Mouse (Mus musculus) hindbrain, embryonic 13.5 days (tissue): Measurements from ENCODE around the gene Hadha. TPM values are rescaled to one million over a fixed set of nuclear protein-coding genes. Genes with fewer than 3 reads are reported as not detected.

ENCODE experiments used
- ATAC-seq: fragments of 200-750 bp; cut with Nextera tagmentation; 2 replicates; pipeline ENCODE4 v1.8.0; 2017; ENCODE audit warnings: moderate TSS enrichment; ENCODE audit not compliant: low FRiP score
- H3K27ac ChIP-seq: fragments of 300-500 bp; sonication (generic); 2 replicates; pipeline ENCODE4 v1.5.1; 2015; ENCODE audit warnings: inconsistent platforms, mild to moderate bottlenecking, moderate library complexity
- H3K27me3 ChIP-seq: fragments of 300-500 bp; sonication (generic); 2 replicates; pipeline ENCODE4 v1.6.1; 2015; ENCODE audit warnings: mild to moderate bottlenecking, inconsistent platforms
- H3K36me3 ChIP-seq: fragments of 300-500 bp; sonication (generic); 2 replicates; pipeline ENCODE4 v1.6.1; 2015; ENCODE audit warnings: mild to moderate bottlenecking, inconsistent platforms
- H3K4me1 ChIP-seq: fragments of 300-500 bp; sonication (generic); replicated peaks from 2 replicates; pipeline ENCODE4 v1.6.1; 2015; ENCODE audit warnings: inconsistent platforms
- H3K4me2 ChIP-seq: fragments of 300-500 bp; sonication (generic); 2 replicates; pipeline ENCODE4 v1.6.1; 2015; ENCODE audit warnings: inconsistent platforms, mild to moderate bottlenecking, moderate library complexity
- H3K4me3 ChIP-seq: fragments of 300-500 bp; sonication (generic); 2 replicates; pipeline ENCODE4 v1.5.1; 2015; ENCODE audit warnings: mild to moderate bottlenecking, inconsistent platforms
- H3K9ac ChIP-seq: fragments of 300-500 bp; sonication (generic); 2 replicates; pipeline ENCODE4 v1.6.1; 2015; ENCODE audit warnings: mild to moderate bottlenecking, inconsistent platforms
- H3K9me3 ChIP-seq: fragments of 300-500 bp; sonication (generic); 2 replicates; pipeline ENCODE4 v1.6.1; 2016; ENCODE audit warnings: inconsistent platforms
- WGBS: fragments of 180-500 bp; shearing (Covaris S2); methylation state at CpG from one replicate; pipeline ENCODE4 v1.1.7; 2015; 5-methylcytosine and 5-hydroxymethylcytosine counted together
- polyA plus RNA-seq: library from polyadenylated mRNA; unstranded; fragments of >200 nt; fragmentation: Nextera tagmentation; extraction: Ambion mirVana; gene quantifications from 2 replicates; pipeline ENCODE4 v1.2.1, GENCODE M21; 2015

Gene Hadha
- polyA plus RNA-seq, 1 experiment from 2014 or later, result 84.3 TPM

GRCm38 (mm10) chr5:30119163-30119562 lies 35.8 kb downstream of the Hadha start:
- no peak overlapping the region for H3K4me3 ChIP-seq
- H3K27ac ChIP-seq, result no peak overlapping the region
- no peak for ATAC-seq
- peaks cover 8% of the 10 kb centered on the region for H3K4me1 ChIP-seq
- no peak overlapping the region for H3K9ac ChIP-seq
- peaks cover 86% of the 10 kb centered on the region for H3K36me3 ChIP-seq
- H3K4me2 ChIP-seq, result no peak overlapping the region
- H3K27me3 ChIP-seq, result no peaks in the 10 kb centered on the region
- H3K9me3 ChIP-seq, result no peaks in the 10 kb centered on the region
- 86% methylated on average over 6 of the region's 6 CpGs for WGBS

- ATAC-seq, result no peak
These were observed 36.9 kb downstream of the Hadha start for GRCm38 (mm10) chr5:30118018-30118417.

GRCm38 (mm10) chr5:30115718-30116117 lies 39.2 kb downstream of the Hadha start:
- H3K9ac ChIP-seq, result no peak overlapping the region
- no peak overlapping the region for H3K4me3 ChIP-seq
- WGBS, result 32% methylated on average over 10 of the region's 10 CpGs
- H3K9me3 ChIP-seq, result no peaks in the 10 kb centered on the region
- H3K27ac ChIP-seq, result no peak overlapping the region
- H3K36me3 ChIP-seq, result peaks cover 62% of the 10 kb centered on the region
- H3K4me2 ChIP-seq, result no peak overlapping the region
- peaks cover 23% of the 10 kb centered on the region for H3K27me3 ChIP-seq
- peaks cover 34% of the 10 kb centered on the region for H3K4me1 ChIP-seq
- no peak for ATAC-seq

More at GRCm38 (mm10) chr5:30118018-30118417, 36.9 kb downstream of the Hadha start:
- Histone ChIP-seq H3K4me1 (peaks cover 18% of the 10 kb centered on the region), H3K4me2 (no peak overlapping the region), H3K9me3 (no peaks in the 10 kb centered on the region), H3K36me3 (peaks cover 79% of the 10 kb centered on the region), H3K4me3 (no peak overlapping the region), H3K27me3 (peaks cover 10% of the 10 kb centered on the region), H3K27ac (no peak overlapping the region), H3K9ac (no peak overlapping the region; the same call in 1 of the 2 replicates)
- 88% methylated on average over 1 of the region's 1 CpGs for WGBS

GRCm38 (mm10) chr5:30114761-30115140 lies 40.2 kb downstream of the Hadha start:
- Histone ChIP-seq H3K9ac (peak overlapping the region; percentile 75), H3K27ac (no peak overlapping the region), H3K4me1 (peaks cover 43% of the 10 kb centered on the region), H3K36me3 (peaks cover 53% of the 10 kb centered on the region), H3K4me3 (peak overlapping the region; percentile 49), H3K27me3 (peaks cover 23% of the 10 kb centered on the region), H3K4me2 (peak overlapping the region; percentile 71), H3K9me3 (no peaks in the 10 kb centered on the region)
- ATAC-seq, result peak; percentile 6; the same call in 1 of the 2 replicates
- WGBS, result 4% methylated on average over 28 of the region's 28 CpGs

- Histone ChIP-seq H3K9me3 (no peaks in the 10 kb centered on the region), H3K4me3 (peak overlapping the region; percentile 49), H3K4me1 (peaks cover 48% of the 10 kb centered on the region), H3K36me3 (peaks cover 46% of the 10 kb centered on the region), H3K9ac (peak overlapping the region; percentile 75), H3K27ac (peak overlapping the region; percentile 67), H3K27me3 (peaks cover 23% of the 10 kb centered on the region), H3K4me2 (peak overlapping the region; percentile 71)
- WGBS, result 1% methylated on average over 90 of the region's 103 CpGs
- ATAC-seq, result peak; percentile 85
These were observed 40.8 kb downstream of the Hadha start for GRCm38 (mm10) chr5:30113881-30114760.

GRCm38 (mm10) chr5:30112533-30113068 lies 42.4 kb downstream of the Hadha start:
- H3K27me3 ChIP-seq, result peaks cover 23% of the 10 kb centered on the region
- whole genome bisulfite sequencing, result 86% methylated on average over 3 of the region's 3 CpGs
- H3K27ac ChIP-seq, result no peak overlapping the region
- H3K9me3 ChIP-seq, result no peaks in the 10 kb centered on the region
- H3K36me3 ChIP-seq, result peaks cover 31% of the 10 kb centered on the region
- H3K4me1 ChIP-seq, result peaks cover 63% of the 10 kb centered on the region
- H3K4me3 ChIP-seq, result no peak overlapping the region
- no peak overlapping the region for H3K4me2 ChIP-seq
- H3K9ac ChIP-seq, result no peak overlapping the region
- ATAC-seq, result no peak

- Histone ChIP-seq H3K4me3 (no peak overlapping the region), H3K4me2 (peak overlapping the region; percentile 47), H3K4me1 (peaks cover 71% of the 10 kb centered on the region), H3K27me3 (peaks cover 23% of the 10 kb centered on the region), H3K9ac (0 out of 2 replicates have a peak overlapping the region, but pooled peaks have one; percentile 26), H3K27ac (0 out of 2 replicates have a peak overlapping the region, but pooled peaks have one; percentile 76), H3K9me3 (no peaks in the 10 kb centered on the region), H3K36me3 (peaks cover 23% of the 10 kb centered on the region)
- 63% methylated on average over 3 of the region's 3 CpGs for WGBS
- ATAC-seq, result no peak
These were observed 43.2 kb downstream of the Hadha start for GRCm38 (mm10) chr5:30111771-30112170.

GRCm38 (mm10) chr5:30111126-30111525 lies 43.8 kb downstream of the Hadha start:
- peak; percentile 27 for ATAC-seq
- H3K27ac ChIP-seq, result peak overlapping the region; percentile 76
- under 1% methylated on average over 18 of the region's 18 CpGs for WGBS
- H3K4me3 ChIP-seq, result peak overlapping the region; percentile 19; the same call in 1 of the 2 replicates
- peaks cover 77% of the 10 kb centered on the region for H3K4me1 ChIP-seq
- peaks cover 23% of the 10 kb centered on the region for H3K27me3 ChIP-seq
- H3K9me3 ChIP-seq, result no peaks in the 10 kb centered on the region
- peaks cover 16% of the 10 kb centered on the region for H3K36me3 ChIP-seq
- H3K9ac ChIP-seq, result peak overlapping the region; percentile 26; the same call in 1 of the 2 replicates
- H3K4me2 ChIP-seq, result peak overlapping the region; percentile 47

GRCm38 (mm10) chr5:30110371-30111060 lies 44.4 kb downstream of the Hadha start:
- Histone ChIP-seq H3K4me3 (peak overlapping the region; percentile 19; the same call in 1 of the 2 replicates), H3K4me2 (peak overlapping the region; percentile 47), H3K27me3 (peaks cover 23% of the 10 kb centered on the region), H3K9me3 (no peaks in the 10 kb centered on the region), H3K4me1 (peaks cover 84% of the 10 kb centered on the region), H3K36me3 (peaks cover 11% of the 10 kb centered on the region; the same call in 1 of the 2 replicates), H3K27ac (peak overlapping the region; percentile 76), H3K9ac (peak overlapping the region; percentile 26; the same call in 1 of the 2 replicates)
- no peak for ATAC-seq
- WGBS, result 5% methylated on average over 22 of the region's 22 CpGs

- Histone ChIP-seq H3K9me3 (no peaks in the 10 kb centered on the region), H3K4me2 (peak overlapping the region; percentile 47; the same call in 1 of the 2 replicates), H3K4me1 (peaks cover 88% of the 10 kb centered on the region), H3K36me3 (peaks cover 11% of the 10 kb centered on the region; the same call in 1 of the 2 replicates), H3K4me3 (no peak overlapping the region), H3K27ac (peak overlapping the region; percentile 76), H3K9ac (no peak overlapping the region; the same call in 1 of the 2 replicates), H3K27me3 (peaks cover 23% of the 10 kb centered on the region)
- ATAC-seq, result no peak
- WGBS, result 45% methylated on average over 2 of the region's 2 CpGs
These were observed 45.1 kb downstream of the Hadha start for GRCm38 (mm10) chr5:30109899-30110298.

- H3K27ac ChIP-seq, result peak overlapping the region; percentile 91
- peak overlapping the region; percentile 88 for H3K9ac ChIP-seq
- peaks cover 74% of the 10 kb centered on the region for H3K4me1 ChIP-seq
- H3K4me3 ChIP-seq, result peak overlapping the region; percentile 77; the same call in 1 of the 2 replicates
- H3K4me2 ChIP-seq, result peak overlapping the region; percentile 96
- H3K27me3 ChIP-seq, result peaks cover 24% of the 10 kb centered on the region
- H3K36me3 ChIP-seq, result peaks cover 6% of the 10 kb centered on the region; the same call in 1 of the 2 replicates
- no peaks in the 10 kb centered on the region for H3K9me3 ChIP-seq
- ATAC-seq, result no peak
- 51% methylated on average over 6 of the region's 6 CpGs for WGBS
These were observed 46.7 kb downstream of the Hadha start for GRCm38 (mm10) chr5:30108233-30108632.
